Mouse (Mus musculus) midbrain, embryonic 13.5 days (tissue): ENCODE measurements around the gene 2410004B18Rik. TPM values are rescaled to one million over a fixed set of nuclear protein-coding genes. Genes with fewer than 3 reads are reported as not detected.
A peak's percentile ranks its signal among the peaks of the same experiment; 100 is the strongest.

Experiments used
- ATAC-seq: fragments of 200-750 bp; cut with Nextera tagmentation; 2 replicates; pipeline ENCODE4 v1.8.0; 2017; ENCODE audit warnings: mild to moderate bottlenecking, moderate TSS enrichment, moderate library complexity
- H3K27ac ChIP-seq: fragments of 300-500 bp; sonication (generic); 2 replicates; pipeline ENCODE4 v1.5.1; 2015; ENCODE audit warnings: inconsistent platforms, mild to moderate bottlenecking, moderate library complexity
- H3K27me3 ChIP-seq: fragments of 300-500 bp; sonication (generic); 2 replicates; pipeline ENCODE4 v1.6.1; 2015; ENCODE audit warnings: mild to moderate bottlenecking, inconsistent platforms
- H3K36me3 ChIP-seq: fragments of 300-500 bp; sonication (generic); 2 replicates; pipeline ENCODE4 v1.6.1; 2015; ENCODE audit warnings: mild to moderate bottlenecking, inconsistent platforms
- H3K4me1 ChIP-seq: fragments of 300-500 bp; sonication (generic); replicated peaks from 2 replicates; pipeline ENCODE4 v1.6.1; 2015; ENCODE audit warnings: inconsistent platforms
- H3K4me2 ChIP-seq: fragments of 300-500 bp; sonication (generic); replicated peaks from 2 replicates; pipeline ENCODE4 v1.6.1; 2015; ENCODE audit warnings: moderate library complexity, mild to moderate bottlenecking, inconsistent platforms
- H3K4me3 ChIP-seq: fragments of 300-500 bp; sonication (generic); replicated peaks from 2 replicates; pipeline ENCODE4 v1.5.1; 2015; ENCODE audit warnings: mild to moderate bottlenecking, inconsistent platforms
- H3K9ac ChIP-seq: fragments of 300-500 bp; sonication (generic); replicated peaks from 2 replicates; pipeline ENCODE4 v1.6.1; 2015; ENCODE audit warnings: mild to moderate bottlenecking, inconsistent platforms
- H3K9me3 ChIP-seq: fragments of 300-500 bp; sonication (generic); 2 replicates; pipeline ENCODE4 v1.6.1; 2016; ENCODE audit warnings: mild to moderate bottlenecking, inconsistent platforms
- WGBS: fragments of 180-500 bp; shearing (Covaris S2); methylation state at CpG from one replicate; pipeline ENCODE4 v1.1.7; 2015; 5-methylcytosine and 5-hydroxymethylcytosine counted together
- polyA plus RNA-seq: library from polyadenylated mRNA; unstranded; fragments of >200 nt; fragmentation: Nextera tagmentation; extraction: Ambion mirVana; gene quantifications from 2 replicates; pipeline ENCODE4 v1.2.1, GENCODE M21; 2015

The 2410004B18Rik gene
- polyA plus RNA-seq: 70.0 and 73.0 TPM in 2 replicates

DNA sequence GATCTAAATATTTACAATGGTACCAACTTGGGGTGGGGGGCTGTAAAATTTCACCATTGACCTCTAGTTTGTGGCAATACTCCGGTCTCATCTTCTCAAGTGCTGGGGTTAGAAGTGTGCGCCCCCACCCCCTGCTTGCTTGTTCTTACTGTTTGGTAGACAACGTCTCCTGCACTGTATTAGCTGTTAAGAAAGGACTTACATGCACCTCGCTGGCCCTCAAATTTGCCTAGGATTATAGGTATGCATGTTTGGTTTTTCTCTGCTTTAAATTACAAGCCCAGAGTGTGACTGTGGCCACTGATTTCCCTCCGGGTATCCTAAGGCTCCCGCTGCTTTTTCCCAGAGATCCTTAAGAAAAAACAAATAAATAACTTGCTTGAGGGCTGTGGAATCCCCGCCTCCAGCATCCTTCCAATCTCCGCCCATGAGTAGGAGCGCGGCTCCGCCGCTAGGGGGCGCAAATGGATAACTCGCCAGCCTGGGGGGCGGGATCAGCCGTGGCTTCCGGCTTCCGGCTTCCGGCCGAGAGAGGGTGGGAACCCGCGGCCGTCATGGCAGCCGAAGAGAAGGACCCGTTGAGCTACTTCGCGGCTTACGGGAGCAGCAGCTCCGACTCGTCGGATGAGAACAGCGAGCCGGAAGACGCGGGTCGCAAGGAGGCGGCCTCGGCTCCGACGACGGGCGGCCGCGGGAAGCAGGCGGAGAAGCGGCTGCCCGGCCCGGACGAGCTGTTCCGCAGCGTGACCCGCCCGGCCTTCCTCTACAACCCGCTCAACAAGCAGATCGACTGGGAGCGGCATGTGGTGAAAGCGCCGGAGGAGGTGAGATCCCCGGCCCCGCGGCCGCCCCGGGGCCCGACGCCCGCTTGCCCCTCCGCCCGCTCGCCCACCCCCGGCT, at the start of gene 2410004B18Rik:
Gene 2410004B18Rik (plus strand): TSS at position 510 of the 900 bp plus-strand sequence.
- H3K27me3 ChIP-seq: no peaks in the 10 kb centered on the region
- peak within 1 kb of the TSS; percentile 79 for H3K27ac ChIP-seq
- 1% methylated on average over 53 of the region's 70 CpGs for WGBS
- H3K9me3 ChIP-seq: no peaks in the 10 kb centered on the region
- H3K36me3 ChIP-seq: peaks cover 30% of the 10 kb centered on the region
- peaks cover 38% of the 10 kb centered on the region for H3K4me1 ChIP-seq
- H3K9ac ChIP-seq: peak within 1 kb of the TSS; percentile 95
- H3K4me3 ChIP-seq: peak within 1 kb of the TSS; percentile 97
- peak within 1 kb of the TSS; percentile 85 for H3K4me2 ChIP-seq
- peak; percentile 94 for ATAC-seq

DNA sequence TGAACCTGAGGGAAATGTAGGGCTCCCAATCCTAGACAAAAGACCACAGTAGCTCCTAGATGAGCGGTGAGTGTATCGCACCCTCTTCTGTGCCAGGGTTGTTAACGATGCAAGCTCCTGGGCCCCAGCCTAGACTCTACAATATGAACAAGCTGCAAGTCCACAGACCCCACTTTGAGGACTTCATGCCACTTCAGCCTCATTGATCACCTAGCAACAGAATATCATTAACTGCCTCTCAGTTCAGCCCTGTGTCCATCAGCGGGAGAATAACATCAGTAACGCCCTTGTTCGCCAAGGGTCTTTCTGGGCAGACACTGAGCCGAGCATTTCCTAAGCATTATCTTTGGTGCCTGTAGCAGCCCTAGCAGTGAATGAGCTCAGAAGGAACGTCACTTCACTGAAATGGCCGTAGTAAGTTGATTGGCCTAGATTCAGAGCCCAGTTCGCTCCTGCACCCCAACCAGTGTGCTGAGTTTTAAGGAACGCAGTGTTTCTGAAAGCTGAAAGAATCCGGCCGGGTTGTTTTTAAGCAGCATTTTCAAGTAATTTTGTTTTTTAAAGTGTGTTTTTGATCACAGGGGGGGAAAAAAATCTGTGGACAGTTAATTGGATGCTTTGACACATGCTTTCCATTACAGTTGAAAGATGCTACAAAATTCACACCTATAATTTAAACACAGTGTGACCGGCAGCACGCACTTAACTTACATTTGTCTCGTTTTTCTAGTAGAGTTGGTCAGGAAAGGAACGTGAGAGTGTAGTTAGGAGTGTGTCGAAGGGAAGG, 47.3 kb upstream of the 2410004B18Rik start:
- H3K4me3 ChIP-seq: no peak overlapping the region
- H3K9ac ChIP-seq: no peak overlapping the region
- H3K4me2 ChIP-seq: 0 out of 2 replicates have a peak overlapping the region, but pooled peaks have one; percentile 5
- peak; percentile 96 for ATAC-seq
- peaks cover 61% of the 10 kb centered on the region for H3K27me3 ChIP-seq
- peaks cover 19% of the 10 kb centered on the region for H3K4me1 ChIP-seq
- H3K27ac ChIP-seq: peak overlapping the region; percentile 76
- no peaks in the 10 kb centered on the region for H3K36me3 ChIP-seq
- WGBS: 28% methylated on average over 18 of the region's 18 CpGs
- no peaks in the 10 kb centered on the region for H3K9me3 ChIP-seq

DNA sequence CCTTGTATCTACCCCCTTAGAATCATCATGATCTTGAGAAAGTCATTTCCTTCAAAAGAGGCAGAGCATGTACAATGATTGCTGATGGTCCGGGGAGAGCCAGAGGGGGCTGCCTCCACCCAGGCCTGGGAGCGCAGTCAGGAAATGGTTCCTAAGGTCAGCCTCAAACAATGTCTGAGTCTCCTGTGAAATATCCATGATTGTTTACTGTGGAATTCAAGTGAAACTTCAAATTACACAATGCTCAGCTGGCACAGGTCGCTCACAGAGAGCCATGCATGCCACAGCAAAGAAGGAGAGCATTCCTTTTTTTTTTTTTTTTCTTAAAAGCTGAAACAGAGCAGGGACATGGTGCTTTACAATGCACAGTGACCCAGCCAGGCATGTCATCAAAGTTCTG, 45.4 kb upstream of the 2410004B18Rik start:
- Histone ChIP-seq H3K27ac (no peak overlapping the region), H3K36me3 (no peaks in the 10 kb centered on the region), H3K27me3 (peaks cover 47% of the 10 kb centered on the region), H3K4me2 (no peak overlapping the region), H3K4me3 (no peak overlapping the region), H3K4me1 (peaks cover 14% of the 10 kb centered on the region), H3K9ac (no peak overlapping the region), H3K9me3 (no peaks in the 10 kb centered on the region)
- WGBS: 84% methylated on average over 3 of the region's 3 CpGs
- no peak for ATAC-seq

DNA sequence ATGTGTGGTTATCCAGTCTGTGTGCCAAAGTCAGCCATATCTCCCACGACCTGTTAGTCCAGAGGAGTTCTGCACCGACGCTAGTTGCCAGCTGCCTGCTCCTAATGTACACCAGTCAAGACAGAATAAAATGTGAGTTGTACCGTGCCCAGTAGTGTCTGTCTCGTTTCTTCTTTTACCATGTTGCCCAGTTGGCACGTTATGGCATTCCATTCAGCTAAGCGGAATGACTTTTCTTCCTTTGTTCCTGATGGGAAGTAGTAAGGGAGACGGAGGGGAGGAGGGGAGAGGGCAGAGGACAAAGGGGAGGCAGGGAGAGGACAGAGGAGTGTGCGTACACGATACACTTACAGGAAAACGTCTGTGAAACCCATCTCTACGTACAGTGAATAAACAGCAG, 43.7 kb upstream of the 2410004B18Rik start:
- Histone ChIP-seq H3K9ac (no peak overlapping the region), H3K9me3 (no peaks in the 10 kb centered on the region), H3K4me1 (peaks cover 14% of the 10 kb centered on the region), H3K4me2 (no peak overlapping the region), H3K36me3 (no peaks in the 10 kb centered on the region), H3K27ac (no peak overlapping the region), H3K27me3 (peaks cover 32% of the 10 kb centered on the region), H3K4me3 (no peak overlapping the region)
- no peak for ATAC-seq
- 64% methylated on average over 12 of the region's 12 CpGs for WGBS

DNA sequence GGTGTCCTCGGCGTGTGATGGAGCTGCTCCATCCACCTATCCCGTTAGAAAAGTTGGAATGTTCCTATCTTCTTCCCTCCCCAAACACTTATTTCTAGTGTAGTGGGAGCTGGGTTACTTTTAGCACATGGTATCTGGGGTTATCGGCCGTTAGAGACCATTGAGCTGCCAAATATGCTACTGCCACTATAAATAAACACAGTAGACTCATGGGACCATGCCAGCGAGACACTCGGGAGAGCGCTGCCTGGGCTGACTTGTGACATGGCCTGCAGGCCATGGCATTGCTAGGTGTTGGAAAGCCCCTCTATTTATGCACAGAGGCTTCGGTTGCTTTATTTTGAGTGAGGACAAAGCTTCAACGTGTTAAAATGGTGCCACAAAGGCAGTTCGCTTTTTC, 40.1 kb upstream of the 2410004B18Rik start:
- no peaks in the 10 kb centered on the region for H3K36me3 ChIP-seq
- no peak overlapping the region for H3K4me3 ChIP-seq
- H3K9me3 ChIP-seq: no peaks in the 10 kb centered on the region
- H3K4me1 ChIP-seq: no peaks in the 10 kb centered on the region
- no peak for ATAC-seq
- WGBS: 92% methylated on average over 11 of the region's 11 CpGs
- no peak overlapping the region for H3K4me2 ChIP-seq
- peaks cover 26% of the 10 kb centered on the region for H3K27me3 ChIP-seq
- no peak overlapping the region for H3K27ac ChIP-seq
- no peak overlapping the region for H3K9ac ChIP-seq

DNA sequence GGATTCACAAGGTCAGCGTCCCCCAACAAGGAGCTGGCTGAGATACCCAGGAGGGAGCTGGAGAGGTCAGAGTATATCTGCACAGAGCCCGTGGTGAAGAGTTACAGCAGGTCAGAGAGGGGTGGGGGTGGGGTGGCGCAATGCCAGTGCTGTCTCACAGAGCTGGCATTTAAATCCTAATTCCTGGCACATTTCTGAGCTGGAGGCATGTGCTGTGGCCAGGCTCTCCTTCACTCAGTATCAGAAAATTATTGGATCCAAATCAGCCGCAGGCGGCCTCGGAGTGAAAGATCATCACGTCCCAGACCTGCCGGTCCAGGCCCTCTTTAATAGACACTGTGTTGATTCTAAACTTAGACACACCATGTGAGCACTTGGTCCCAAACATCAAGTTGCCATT, 38.0 kb upstream of the 2410004B18Rik start:
- Histone ChIP-seq H3K4me2 (no peak overlapping the region), H3K27ac (no peak overlapping the region), H3K4me1 (no peaks in the 10 kb centered on the region), H3K4me3 (no peak overlapping the region), H3K9me3 (no peaks in the 10 kb centered on the region), H3K27me3 (peaks cover 11% of the 10 kb centered on the region; the same call in 1 of the 2 replicates), H3K36me3 (no peaks in the 10 kb centered on the region), H3K9ac (no peak overlapping the region)
- 0 out of 2 replicates have a peak, but pooled peaks have one; percentile 37 for ATAC-seq
- WGBS: 85% methylated on average over 8 of the region's 8 CpGs

DNA sequence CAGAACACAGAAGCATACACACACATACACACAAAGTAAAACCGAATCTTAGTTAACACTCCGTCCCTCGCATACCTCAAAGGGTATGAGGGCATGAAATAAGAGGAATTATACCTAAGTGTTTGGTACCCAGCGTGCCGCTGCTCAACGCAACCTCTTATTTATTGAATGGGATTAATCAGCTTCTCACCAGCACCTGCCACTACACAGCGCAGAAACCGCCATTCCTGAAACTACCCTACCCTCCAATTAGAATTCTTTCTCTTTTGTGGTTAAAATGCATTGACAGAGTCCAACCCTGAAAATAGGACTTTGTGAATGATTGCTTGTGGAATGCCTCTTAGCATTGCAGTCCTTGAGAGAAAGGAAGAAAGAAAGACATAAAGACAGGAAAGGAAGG, 34.3 kb upstream of the 2410004B18Rik start:
- peaks cover 4% of the 10 kb centered on the region; the same call in 1 of the 2 replicates for H3K4me1 ChIP-seq
- WGBS: 79% methylated on average over 8 of the region's 8 CpGs
- no peak overlapping the region for H3K4me3 ChIP-seq
- ATAC-seq: no peak
- no peaks in the 10 kb centered on the region for H3K9me3 ChIP-seq
- H3K4me2 ChIP-seq: no peak overlapping the region
- H3K9ac ChIP-seq: no peak overlapping the region
- no peak overlapping the region for H3K27ac ChIP-seq
- peaks cover 5% of the 10 kb centered on the region; the same call in 1 of the 2 replicates for H3K27me3 ChIP-seq
- H3K36me3 ChIP-seq: no peaks in the 10 kb centered on the region

DNA sequence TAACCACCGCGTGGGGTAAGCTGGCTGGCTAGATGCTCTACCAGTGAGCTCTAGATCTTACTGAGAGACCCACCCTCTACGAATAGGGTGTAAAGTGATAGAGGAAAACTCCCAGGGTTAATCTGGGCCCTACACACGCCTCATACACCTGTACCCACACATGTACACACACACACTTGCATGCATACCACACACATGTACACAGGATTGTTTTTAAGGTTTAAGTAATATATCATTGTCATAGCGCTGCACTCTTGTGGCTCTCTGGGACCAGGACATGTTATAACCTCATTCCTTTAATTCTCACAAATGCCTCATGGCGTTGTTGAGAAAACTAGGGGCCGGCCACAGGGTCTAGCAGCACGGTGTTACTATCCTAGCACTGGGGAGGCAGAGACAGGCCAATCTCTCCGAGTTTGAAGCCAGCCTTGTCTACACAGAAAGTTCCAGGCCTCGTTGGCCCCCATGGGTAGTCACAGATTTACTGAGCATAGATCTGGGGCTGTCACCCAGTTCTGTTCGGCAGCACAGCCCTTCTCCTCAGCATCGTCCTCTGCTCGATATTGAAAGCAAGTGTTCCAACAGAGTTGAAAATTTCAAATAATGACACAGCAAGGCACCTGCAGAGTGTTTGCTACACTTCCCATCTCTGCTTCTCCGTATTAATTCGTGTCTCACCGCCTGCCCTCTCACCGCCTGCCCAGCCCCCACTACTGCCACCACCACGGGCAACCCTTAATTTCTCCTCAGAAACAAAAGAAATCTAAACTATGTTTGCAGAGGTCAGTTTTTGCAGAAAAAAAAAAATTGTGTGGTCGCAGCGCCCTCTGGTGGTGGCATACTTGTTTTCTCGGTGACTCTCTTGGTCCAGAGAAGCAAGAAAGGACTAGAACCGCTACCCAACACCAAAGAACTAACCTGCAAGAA, 32.7 kb upstream of the 2410004B18Rik start:
- Histone ChIP-seq H3K4me3 (no peak overlapping the region), H3K36me3 (no peaks in the 10 kb centered on the region), H3K27ac (no peak overlapping the region), H3K4me1 (peaks cover 4% of the 10 kb centered on the region; the same call in 1 of the 2 replicates), H3K4me2 (peak overlapping the region; percentile 35), H3K9me3 (no peaks in the 10 kb centered on the region), H3K9ac (no peak overlapping the region), H3K27me3 (peaks cover 5% of the 10 kb centered on the region; the same call in 1 of the 2 replicates)
- WGBS: 50% methylated on average over 22 of the region's 22 CpGs
- peak; percentile 69 for ATAC-seq

DNA sequence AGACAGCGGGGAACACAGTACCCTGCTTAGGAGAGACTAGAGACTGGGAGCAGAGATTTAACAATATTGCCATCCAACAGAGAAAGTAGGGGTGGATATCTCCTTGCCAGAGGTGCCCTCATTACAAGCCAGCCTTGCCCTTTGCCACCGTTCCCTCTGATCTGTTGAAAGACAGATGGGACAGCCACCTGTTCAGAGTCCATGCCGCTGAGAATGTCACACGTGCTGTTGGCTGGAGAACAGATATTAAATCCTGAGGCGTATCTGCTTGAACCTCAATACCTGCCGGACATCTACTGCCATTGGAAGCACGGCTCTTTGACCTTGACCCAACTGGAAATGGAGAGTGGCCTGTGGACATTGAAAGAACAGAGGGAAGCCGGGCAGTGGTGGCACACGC, 31.2 kb upstream of the 2410004B18Rik start:
- H3K36me3 ChIP-seq: no peaks in the 10 kb centered on the region
- H3K4me1 ChIP-seq: peaks cover 4% of the 10 kb centered on the region; the same call in 1 of the 2 replicates
- no peak overlapping the region for H3K9ac ChIP-seq
- H3K27ac ChIP-seq: no peak overlapping the region
- H3K9me3 ChIP-seq: no peaks in the 10 kb centered on the region
- no peak overlapping the region for H3K4me3 ChIP-seq
- H3K27me3 ChIP-seq: peaks cover 5% of the 10 kb centered on the region; the same call in 1 of the 2 replicates
- H3K4me2 ChIP-seq: no peak overlapping the region
- ATAC-seq: no peak
- WGBS: 92% methylated on average over 9 of the region's 9 CpGs

DNA sequence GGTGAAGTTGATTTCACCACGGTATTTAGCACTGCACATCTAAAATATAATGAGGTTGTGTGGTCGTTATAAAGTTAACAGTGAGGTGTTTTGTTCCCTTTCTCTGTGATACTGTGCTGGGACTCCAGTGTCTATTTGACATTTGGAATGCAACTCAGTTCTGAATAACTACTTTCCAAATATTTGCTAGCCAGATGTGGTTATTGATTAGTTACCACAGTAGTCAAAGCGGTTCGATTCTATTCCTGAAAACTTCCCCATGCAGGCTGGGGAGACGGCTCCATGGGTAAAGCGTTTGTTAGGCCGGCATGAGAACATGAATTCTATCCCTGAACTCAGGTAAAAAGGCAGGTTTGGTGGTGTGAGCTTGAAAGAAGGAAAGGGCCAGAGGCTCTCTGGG, 25.3 kb upstream of the 2410004B18Rik start:
- H3K9ac ChIP-seq: no peak overlapping the region
- 92% methylated on average over 7 of the region's 7 CpGs for WGBS
- ATAC-seq: no peak

DNA sequence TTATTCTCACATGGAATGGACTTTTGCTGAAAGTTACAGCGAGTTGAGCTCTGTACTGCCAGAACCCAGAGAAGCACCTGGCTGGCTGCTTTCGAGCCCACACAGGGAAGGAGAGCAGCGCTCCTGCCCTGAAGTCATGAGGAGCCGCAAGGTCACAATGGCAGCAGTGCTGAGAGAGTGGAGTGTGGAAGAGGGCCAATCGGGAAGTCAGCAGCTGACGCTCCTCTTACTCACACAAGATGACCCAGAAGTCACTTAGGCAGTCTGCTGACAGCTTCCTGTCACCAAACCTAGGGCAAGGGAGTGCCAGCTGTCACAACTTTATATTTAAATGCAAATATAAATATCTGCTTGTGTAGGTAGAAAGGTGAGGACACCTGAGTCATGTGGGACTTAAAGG, 24.6 kb upstream of the 2410004B18Rik start:
- Histone ChIP-seq H3K9me3 (no peaks in the 10 kb centered on the region), H3K9ac (no peak overlapping the region), H3K27me3 (no peaks in the 10 kb centered on the region), H3K4me2 (no peak overlapping the region), H3K4me3 (no peak overlapping the region), H3K27ac (no peak overlapping the region), H3K36me3 (no peaks in the 10 kb centered on the region), H3K4me1 (no peaks in the 10 kb centered on the region)
- WGBS: 84% methylated on average over 6 of the region's 6 CpGs
- ATAC-seq: no peak

More for the DNA sequence above, 25.3 kb upstream of the 2410004B18Rik start:
- Histone ChIP-seq H3K4me3 (no peak overlapping the region), H3K36me3 (no peaks in the 10 kb centered on the region), H3K27ac (no peak overlapping the region), H3K27me3 (no peaks in the 10 kb centered on the region; the same call in 1 of the 2 replicates), H3K4me1 (no peaks in the 10 kb centered on the region), H3K9me3 (no peaks in the 10 kb centered on the region), H3K4me2 (no peak overlapping the region)
